Mouse (Mus musculus): ENCODE data around the gene Ankrd17.

- TF ChIP-seq POLR2A (IDR thresholded peaks at IDR 0.05; ENCODE audit: insufficient read depth, low read depth, low read length) = no peak
- TF ChIP-seq CTCF (IDR thresholded peaks at IDR 0.05) = peak; percentile 54
These were observed 38.8 kb upstream of the Ankrd17 start for GRCm38 (mm10) chr5:90405210-90405609.
